Mouse (Mus musculus): ENCODE measurements around the gene 4930432M17Rik. TPM values are rescaled to one million over a fixed set of nuclear protein-coding genes. Genes with fewer than 3 reads are reported as not detected.

4930432M17Rik gene
- polyA plus RNA-seq, 1 experiment from 2014 or later = not detected

- Histone ChIP-seq H3K9ac (replicated peaks; ENCODE audit: low read length) (no peak overlapping the region), H3K36me3 (replicated peaks; ENCODE audit: control insufficient read depth, insufficient read depth, low read depth, low read length) (no peaks in the 10 kb centered on the region), H3K4me2 (ENCODE audit: low read depth, low read length) (no peak overlapping the region), H3K9me3 (replicated peaks; ENCODE audit: control insufficient read depth, low read length) (no peaks in the 10 kb centered on the region), H3K4me3 (ENCODE audit: low read depth, low read length) (no peak overlapping the region), H3K4me1 (ENCODE audit: control insufficient read depth, insufficient read depth, low read length) (no peaks in the 10 kb centered on the region), H3K27ac (replicated peaks; ENCODE audit: low read depth, low read length) (no peak overlapping the region), H3K27me3 (ENCODE audit: control insufficient read depth, insufficient read depth, low read length) (no peaks in the 10 kb centered on the region)
- WGBS = 84% methylated on average over 7 of the region's 7 CpGs
- no peak for ATAC-seq (replicated peaks; ENCODE audit: insufficient number of reproducible peaks, low FRiP score, low TSS enrichment, low read depth)
- DNase-seq (ENCODE audit: low spot score) = peak; percentile 13
Observed at GRCm38 (mm10) chr3:121636748-121637147, 33.8 kb upstream of the 4930432M17Rik start.

- no peak overlapping the region for H3K9ac ChIP-seq (replicated peaks; ENCODE audit: low read length)
- no peaks in the 10 kb centered on the region for H3K9me3 ChIP-seq (replicated peaks; ENCODE audit: control insufficient read depth, low read length)
- H3K27me3 ChIP-seq (ENCODE audit: control insufficient read depth, insufficient read depth, low read length) = no peaks in the 10 kb centered on the region
- no peak overlapping the region for H3K4me2 ChIP-seq (ENCODE audit: low read depth, low read length)
- H3K36me3 ChIP-seq (replicated peaks; ENCODE audit: control insufficient read depth, insufficient read depth, low read depth, low read length) = no peaks in the 10 kb centered on the region
- no peak overlapping the region for H3K27ac ChIP-seq (replicated peaks; ENCODE audit: low read depth, low read length)
- 72% methylated on average over 5 of the region's 5 CpGs for WGBS
- DNase-seq (ENCODE audit: low spot score) = no peak
- no peak overlapping the region for H3K4me3 ChIP-seq (ENCODE audit: low read depth, low read length)
- H3K4me1 ChIP-seq (ENCODE audit: control insufficient read depth, insufficient read depth, low read length) = no peaks in the 10 kb centered on the region
- no peak for ATAC-seq (replicated peaks; ENCODE audit: insufficient number of reproducible peaks, low FRiP score, low TSS enrichment, low read depth)
Observed at GRCm38 (mm10) chr3:121637792-121638191, 32.8 kb upstream of the 4930432M17Rik start.

- H3K36me3 ChIP-seq (replicated peaks; ENCODE audit: control insufficient read depth, insufficient read depth, low read depth, low read length) = no peaks in the 10 kb centered on the region
- H3K9me3 ChIP-seq (replicated peaks; ENCODE audit: control insufficient read depth, low read length) = no peaks in the 10 kb centered on the region
- H3K27me3 ChIP-seq (ENCODE audit: control insufficient read depth, insufficient read depth, low read length) = no peaks in the 10 kb centered on the region
- no peak overlapping the region for H3K4me2 ChIP-seq (ENCODE audit: low read depth, low read length)
- ATAC-seq (replicated peaks; ENCODE audit: insufficient number of reproducible peaks, low FRiP score, low TSS enrichment, low read depth) = no peak
- WGBS = 78% methylated on average over 3 of the region's 3 CpGs
- H3K9ac ChIP-seq (replicated peaks; ENCODE audit: low read length) = no peak overlapping the region
- H3K4me1 ChIP-seq (ENCODE audit: control insufficient read depth, insufficient read depth, low read length) = no peaks in the 10 kb centered on the region
- no peak overlapping the region for H3K27ac ChIP-seq (replicated peaks; ENCODE audit: low read depth, low read length)
- H3K4me3 ChIP-seq (ENCODE audit: low read depth, low read length) = no peak overlapping the region
- no peak for DNase-seq (ENCODE audit: low spot score)
Observed at GRCm38 (mm10) chr3:121638241-121638640, 32.3 kb upstream of the 4930432M17Rik start.

GRCm38 (mm10) chr3:121640611-121641010 is 30.0 kb upstream of the 4930432M17Rik start:
- no peak for DNase-seq (ENCODE audit: low spot score)
- H3K4me2 ChIP-seq (ENCODE audit: low read depth, low read length) = no peak overlapping the region

GRCm38 (mm10) chr3:121643236-121643635 is 27.3 kb upstream of the 4930432M17Rik start:
- H3K4me1 ChIP-seq (ENCODE audit: control insufficient read depth, insufficient read depth, low read length) = no peaks in the 10 kb centered on the region
- no peaks in the 10 kb centered on the region for H3K36me3 ChIP-seq (replicated peaks; ENCODE audit: control insufficient read depth, insufficient read depth, low read depth, low read length)
- WGBS = 73% methylated on average over 8 of the region's 8 CpGs
- no peak overlapping the region for H3K9ac ChIP-seq (replicated peaks; ENCODE audit: low read length)
- ATAC-seq (replicated peaks; ENCODE audit: insufficient number of reproducible peaks, low FRiP score, low TSS enrichment, low read depth) = no peak
- no peaks in the 10 kb centered on the region for H3K9me3 ChIP-seq (replicated peaks; ENCODE audit: control insufficient read depth, low read length)
- no peak overlapping the region for H3K4me2 ChIP-seq (ENCODE audit: low read depth, low read length)
- no peak for DNase-seq (ENCODE audit: low spot score)
- no peaks in the 10 kb centered on the region for H3K27me3 ChIP-seq (ENCODE audit: control insufficient read depth, insufficient read depth, low read length)
- no peak overlapping the region for H3K27ac ChIP-seq (replicated peaks; ENCODE audit: low read depth, low read length)
- H3K4me3 ChIP-seq (ENCODE audit: low read depth, low read length) = no peak overlapping the region

More at GRCm38 (mm10) chr3:121640611-121641010, 30.0 kb upstream of the 4930432M17Rik start:
- Histone ChIP-seq H3K4me1 (ENCODE audit: control insufficient read depth, insufficient read depth, low read length) (no peaks in the 10 kb centered on the region), H3K9ac (replicated peaks; ENCODE audit: low read length) (no peak overlapping the region), H3K27ac (replicated peaks; ENCODE audit: low read depth, low read length) (no peak overlapping the region), H3K9me3 (replicated peaks; ENCODE audit: control insufficient read depth, low read length) (no peaks in the 10 kb centered on the region), H3K36me3 (replicated peaks; ENCODE audit: control insufficient read depth, insufficient read depth, low read depth, low read length) (no peaks in the 10 kb centered on the region), H3K4me3 (ENCODE audit: low read depth, low read length) (no peak overlapping the region), H3K27me3 (ENCODE audit: control insufficient read depth, insufficient read depth, low read length) (no peaks in the 10 kb centered on the region)
- no peak for ATAC-seq (replicated peaks; ENCODE audit: insufficient number of reproducible peaks, low FRiP score, low TSS enrichment, low read depth)
- 33% methylated on average over 2 of the region's 2 CpGs for WGBS

- ATAC-seq (replicated peaks; ENCODE audit: insufficient number of reproducible peaks, low FRiP score, low TSS enrichment, low read depth) (no peak), DNase-seq (ENCODE audit: low spot score) (no peak)
- Histone ChIP-seq H3K4me3 (ENCODE audit: low read depth, low read length) (no peak overlapping the region), H3K9ac (replicated peaks; ENCODE audit: low read length) (no peak overlapping the region), H3K4me1 (ENCODE audit: control insufficient read depth, insufficient read depth, low read length) (no peaks in the 10 kb centered on the region), H3K4me2 (ENCODE audit: low read depth, low read length) (no peak overlapping the region), H3K9me3 (replicated peaks; ENCODE audit: control insufficient read depth, low read length) (no peaks in the 10 kb centered on the region), H3K27ac (replicated peaks; ENCODE audit: low read depth, low read length) (no peak overlapping the region), H3K36me3 (replicated peaks; ENCODE audit: control insufficient read depth, insufficient read depth, low read depth, low read length) (no peaks in the 10 kb centered on the region), H3K27me3 (ENCODE audit: control insufficient read depth, insufficient read depth, low read length) (no peaks in the 10 kb centered on the region)
- 48% methylated on average over 7 of the region's 7 CpGs for WGBS
Observed at GRCm38 (mm10) chr3:121645447-121645846, 25.1 kb upstream of the 4930432M17Rik start.

- H3K27me3 ChIP-seq (ENCODE audit: control insufficient read depth, insufficient read depth, low read length) = no peaks in the 10 kb centered on the region
- H3K9me3 ChIP-seq (replicated peaks; ENCODE audit: control insufficient read depth, low read length) = no peaks in the 10 kb centered on the region
- H3K4me1 ChIP-seq (ENCODE audit: control insufficient read depth, insufficient read depth, low read length) = no peaks in the 10 kb centered on the region
- H3K4me3 ChIP-seq (ENCODE audit: low read depth, low read length) = no peak overlapping the region
- no peak overlapping the region for H3K27ac ChIP-seq (replicated peaks; ENCODE audit: low read depth, low read length)
- no peak overlapping the region for H3K9ac ChIP-seq (replicated peaks; ENCODE audit: low read length)
- no peak overlapping the region for H3K4me2 ChIP-seq (ENCODE audit: low read depth, low read length)
- DNase-seq (ENCODE audit: low spot score) = peak; percentile 30
- no peak for ATAC-seq (replicated peaks; ENCODE audit: insufficient number of reproducible peaks, low FRiP score, low TSS enrichment, low read depth)
- 48% methylated on average over 9 of the region's 9 CpGs for WGBS
- H3K36me3 ChIP-seq (replicated peaks; ENCODE audit: control insufficient read depth, insufficient read depth, low read depth, low read length) = no peaks in the 10 kb centered on the region
Observed at GRCm38 (mm10) chr3:121646364-121647048, 24.1 kb upstream of the 4930432M17Rik start.

GRCm38 (mm10) chr3:121648238-121648778 is 22.3 kb upstream of the 4930432M17Rik start:
- DNase-seq (ENCODE audit: low spot score) (no peak), ATAC-seq (replicated peaks; ENCODE audit: insufficient number of reproducible peaks, low FRiP score, low TSS enrichment, low read depth) (no peak)
- Histone ChIP-seq H3K4me3 (ENCODE audit: low read depth, low read length) (no peak overlapping the region), H3K9me3 (replicated peaks; ENCODE audit: control insufficient read depth, low read length) (no peaks in the 10 kb centered on the region), H3K27ac (replicated peaks; ENCODE audit: low read depth, low read length) (no peak overlapping the region), H3K36me3 (replicated peaks; ENCODE audit: control insufficient read depth, insufficient read depth, low read depth, low read length) (no peaks in the 10 kb centered on the region), H3K4me1 (ENCODE audit: control insufficient read depth, insufficient read depth, low read length) (no peaks in the 10 kb centered on the region), H3K9ac (replicated peaks; ENCODE audit: low read length) (no peak overlapping the region), H3K4me2 (ENCODE audit: low read depth, low read length) (no peak overlapping the region), H3K27me3 (ENCODE audit: control insufficient read depth, insufficient read depth, low read length) (no peaks in the 10 kb centered on the region)
- WGBS = 91% methylated on average over 8 of the region's 8 CpGs
